Mouse (Mus musculus): ENCODE measurements at regions not wholly inside any gene's neighbourhood (a gene's known extent, or its start where the extent isn't known, plus 50 kb on each side); places are given as distances from the start of the nearest gene placed in this dataset.

- ATAC-seq (replicated peaks in 1 of 2; ENCODE audit: insufficient read depth in 1 of 2, low FRiP score in 2 of 2, low TSS enrichment in 1 of 2, low read depth in 1 of 2, poor library complexity in 2 of 2, severe bottlenecking in 2 of 2): no peak
Measured at GRCm38 (mm10) chr8:101937859-101938258, 847.6 kb downstream of the Cdh11 start.

DNA sequence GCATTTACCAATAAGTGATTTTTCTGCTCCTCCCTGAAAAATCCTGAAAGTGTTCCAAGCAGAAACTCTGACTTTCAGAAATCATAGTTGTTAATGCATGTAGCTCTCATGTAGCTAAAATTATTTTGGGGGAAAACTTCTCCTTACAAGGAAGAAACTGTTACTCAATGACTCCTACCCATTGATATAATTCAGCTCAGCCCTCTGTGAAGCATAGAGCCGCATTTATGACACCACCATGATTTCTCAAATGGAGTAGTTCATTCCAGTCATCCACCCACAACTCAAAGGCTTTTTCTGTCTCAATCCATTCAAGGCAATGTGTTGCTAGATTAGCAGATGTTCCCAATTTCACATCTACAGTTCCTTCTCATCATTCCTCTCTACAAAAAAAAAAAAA lies 871.8 kb downstream of the Cdh11 start:
- no peak for ATAC-seq (replicated peaks in 1 of 2; ENCODE audit: insufficient read depth in 1 of 2, low FRiP score in 2 of 2, low TSS enrichment in 1 of 2, low read depth in 1 of 2, poor library complexity in 2 of 2, severe bottlenecking in 2 of 2)
